Mouse (Mus musculus): ENCODE data around the gene C330007P06Rik. TPM values are rescaled to one million over a fixed set of nuclear protein-coding genes. Genes with fewer than 3 reads are reported as not detected.
A peak's percentile ranks its signal among the peaks of the same experiment; 100 is the strongest.

Gene C330007P06Rik
- polyA plus RNA-seq, 1 experiment from 2014 or later: 21.2 TPM

DNA sequence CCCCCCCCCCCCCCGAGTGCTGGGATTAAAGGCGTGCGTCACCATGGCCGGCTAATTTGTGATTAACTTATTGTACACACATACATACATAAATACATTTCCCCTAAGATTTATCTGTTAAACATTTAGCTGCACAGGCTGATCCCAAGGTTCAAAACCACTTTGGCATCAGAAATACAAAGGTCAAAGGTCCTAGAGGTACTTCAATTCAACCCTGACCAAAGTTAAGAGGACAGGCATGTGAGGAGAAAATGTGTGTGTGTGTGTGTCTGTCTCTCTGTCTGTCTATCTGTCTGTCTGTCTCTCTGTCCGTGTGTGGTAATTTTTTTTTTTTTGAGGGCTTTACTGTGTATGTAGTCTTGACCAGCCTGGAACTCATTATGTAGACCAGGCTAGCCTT, 47.0 kb downstream of the C330007P06Rik start:
- no peak for TF ChIP-seq EP300 (IDR thresholded peaks at IDR 0.05)
- no peak for TF ChIP-seq CTCF (IDR thresholded peaks at IDR 0.05)
- no peaks in the 10 kb centered on the region for H3K36me3 ChIP-seq (ENCODE audit: insufficient read depth, low read length)
- WGBS: 82% methylated on average over 2 of the region's 5 CpGs

DNA sequence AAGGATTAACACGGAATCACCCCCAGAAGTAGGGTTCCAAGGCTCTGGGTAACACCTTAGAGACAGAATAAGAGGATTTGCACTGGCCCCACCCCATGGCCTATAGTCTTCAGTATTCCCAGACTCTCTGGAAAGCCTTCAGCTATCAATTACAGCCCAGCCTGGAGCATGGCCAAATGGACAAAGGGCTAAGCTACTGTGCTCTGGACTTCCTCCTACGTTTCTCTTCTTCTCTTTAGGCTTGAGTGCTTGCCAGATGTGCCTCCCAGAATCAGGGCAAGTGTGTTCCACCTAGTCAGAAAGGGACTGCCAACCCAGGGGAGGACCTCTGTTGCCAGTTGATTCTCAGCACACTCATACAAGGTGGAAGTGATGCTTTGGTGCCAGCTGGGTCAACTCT, 48.9 kb downstream of the C330007P06Rik start:
- TF ChIP-seq CTCF (IDR thresholded peaks at IDR 0.05) (no peak), EP300 (IDR thresholded peaks at IDR 0.05) (no peak)
- Histone ChIP-seq H3K4me1 (ENCODE audit: insufficient read depth, low read depth, low read length) (no peaks in the 10 kb centered on the region), H3K27ac (ENCODE audit: low read length) (no peak overlapping the region), H3K9me3 (ENCODE audit: low read length) (no peaks in the 10 kb centered on the region), H3K27me3 (replicated peaks; ENCODE audit: insufficient read depth, low read length) (no peaks in the 10 kb centered on the region), H3K4me2 (replicated peaks; ENCODE audit: low read depth, low read length) (no peak overlapping the region), H3K9ac (replicated peaks; ENCODE audit: low read depth) (no peak overlapping the region), H3K4me3 (ENCODE audit: low read depth, low read length) (no peak overlapping the region), H3K36me3 (ENCODE audit: insufficient read depth, low read length) (no peaks in the 10 kb centered on the region)
- ATAC-seq: no peak
- WGBS: 32% methylated on average over 2 of the region's 2 CpGs
- no peak for DNase-seq (ENCODE audit: low spot score)

More for the DNA sequence above, 47.0 kb downstream of the C330007P06Rik start:
- Histone ChIP-seq H3K4me3 (ENCODE audit: low read depth, low read length) (no peak overlapping the region), H3K27ac (ENCODE audit: low read length) (no peak overlapping the region), H3K27me3 (replicated peaks; ENCODE audit: insufficient read depth, low read length) (no peaks in the 10 kb centered on the region), H3K4me1 (ENCODE audit: insufficient read depth, low read depth, low read length) (no peaks in the 10 kb centered on the region), H3K9me3 (ENCODE audit: low read length) (no peaks in the 10 kb centered on the region), H3K4me2 (replicated peaks; ENCODE audit: low read depth, low read length) (no peak overlapping the region), H3K9ac (replicated peaks; ENCODE audit: low read depth) (no peak overlapping the region)
- DNase-seq (ENCODE audit: low spot score) (no peak), ATAC-seq (no peak)

DNA sequence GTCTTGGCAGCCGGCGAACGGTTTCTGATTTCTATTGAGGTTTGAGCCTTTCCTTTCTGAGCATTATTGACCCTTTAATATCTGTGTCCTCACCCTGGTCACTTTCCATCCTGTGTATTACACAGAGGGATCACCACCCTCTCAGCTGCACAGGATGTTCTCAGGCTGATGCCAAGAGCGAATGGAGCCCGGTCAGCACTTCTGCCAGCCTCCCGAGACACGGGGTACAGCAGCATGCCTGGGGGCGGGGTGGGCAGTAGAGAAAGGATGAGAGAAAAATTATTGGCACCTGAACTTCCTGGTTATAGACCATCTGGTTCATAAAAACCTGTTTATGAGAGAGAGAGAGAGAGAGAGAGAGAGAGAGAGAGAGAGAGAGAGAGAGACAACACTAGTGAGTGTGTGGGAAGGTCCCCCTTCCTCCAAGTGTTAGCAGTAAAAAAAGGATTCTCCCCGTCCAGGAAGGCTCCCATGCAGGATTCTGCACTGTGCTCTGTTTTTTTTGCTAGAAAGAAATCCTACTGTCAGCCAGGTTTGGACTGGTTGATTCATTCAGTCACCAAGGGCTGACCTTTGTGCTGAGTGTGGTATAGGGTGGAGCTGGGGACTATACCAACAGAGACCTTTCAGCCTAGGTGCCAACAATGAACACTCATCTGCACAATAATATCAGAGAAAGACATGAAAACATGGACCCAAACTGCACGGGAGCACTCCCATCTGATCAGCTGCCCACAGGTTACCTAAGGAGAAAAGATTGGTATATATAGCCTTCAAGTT, 49.8 kb downstream of the C330007P06Rik start:
- no peaks in the 10 kb centered on the region for H3K4me1 ChIP-seq (ENCODE audit: insufficient read depth, low read depth, low read length)
- ATAC-seq: no peak
- no peaks in the 10 kb centered on the region for H3K36me3 ChIP-seq (ENCODE audit: insufficient read depth, low read length)
- H3K27ac ChIP-seq (ENCODE audit: low read length): no peak overlapping the region
- no peak overlapping the region for H3K4me2 ChIP-seq (replicated peaks; ENCODE audit: low read depth, low read length)
- H3K4me3 ChIP-seq (ENCODE audit: low read depth, low read length): no peak overlapping the region
- no peaks in the 10 kb centered on the region for H3K9me3 ChIP-seq (ENCODE audit: low read length)
- TF ChIP-seq CTCF (IDR thresholded peaks at IDR 0.05) (no peak), EP300 (IDR thresholded peaks at IDR 0.05) (no peak)
- no peak overlapping the region for H3K9ac ChIP-seq (replicated peaks; ENCODE audit: low read depth)
- DNase-seq (ENCODE audit: low spot score): no peak
- H3K27me3 ChIP-seq (replicated peaks; ENCODE audit: insufficient read depth, low read length): no peaks in the 10 kb centered on the region
- 81% methylated on average over 10 of the region's 10 CpGs for WGBS

DNA sequence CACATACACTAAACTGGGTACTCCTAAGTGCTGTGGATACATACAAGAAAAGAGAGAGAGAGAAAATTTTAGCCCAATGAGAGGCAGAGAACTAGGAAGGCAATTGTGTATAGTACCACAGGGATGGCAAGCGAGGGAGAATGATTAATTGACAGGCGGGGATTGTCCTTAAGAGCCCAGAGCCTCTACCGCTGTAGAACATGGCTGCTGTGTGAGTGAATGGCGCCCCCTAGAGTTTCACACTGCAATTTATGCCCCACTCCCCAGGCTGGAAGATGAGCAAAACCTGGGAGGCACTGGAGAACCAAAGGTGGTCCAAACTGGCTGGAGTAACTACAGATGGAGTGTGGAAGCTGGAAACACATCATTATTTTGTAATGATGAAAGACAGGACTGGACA, 53.7 kb downstream of the C330007P06Rik start:
- WGBS: 16% methylated on average over 4 of the region's 4 CpGs
- peak; percentile 81 for TF ChIP-seq CTCF (IDR thresholded peaks at IDR 0.05)
- no peak for TF ChIP-seq EP300 (IDR thresholded peaks at IDR 0.05)
- no peaks in the 10 kb centered on the region for H3K9me3 ChIP-seq (ENCODE audit: low read length)
- no peak overlapping the region for H3K4me2 ChIP-seq (replicated peaks; ENCODE audit: low read depth, low read length)
- no peaks in the 10 kb centered on the region for H3K27me3 ChIP-seq (replicated peaks; ENCODE audit: insufficient read depth, low read length)
- H3K27ac ChIP-seq (ENCODE audit: low read length): no peak overlapping the region
- H3K4me1 ChIP-seq (ENCODE audit: insufficient read depth, low read depth, low read length): no peaks in the 10 kb centered on the region
- H3K36me3 ChIP-seq (ENCODE audit: insufficient read depth, low read length): no peaks in the 10 kb centered on the region
- no peak overlapping the region for H3K9ac ChIP-seq (replicated peaks; ENCODE audit: low read depth)
- ATAC-seq (peak; percentile 69), DNase-seq (ENCODE audit: low spot score) (peak; percentile 67)
- H3K4me3 ChIP-seq (ENCODE audit: low read depth, low read length): no peak overlapping the region

DNA sequence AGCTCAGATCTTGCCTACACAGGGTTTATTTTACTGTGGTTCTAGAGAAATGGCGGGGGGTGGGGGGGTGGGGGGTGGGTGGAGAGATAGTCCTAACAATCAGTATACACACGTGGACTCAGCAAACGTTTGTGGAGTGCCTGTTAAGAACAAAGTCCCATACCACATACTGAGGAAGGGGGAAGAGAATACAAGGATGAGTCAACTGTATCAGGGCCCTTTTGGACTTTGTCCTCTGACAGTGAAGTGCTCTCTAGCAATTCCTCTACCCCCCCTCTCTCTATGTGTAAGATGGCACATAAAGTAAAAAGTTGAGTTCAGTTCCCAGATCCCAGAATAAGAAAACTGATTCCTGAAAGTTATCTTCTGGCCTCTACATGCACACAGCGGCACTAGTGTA, 54.3 kb downstream of the C330007P06Rik start:
- no peaks in the 10 kb centered on the region for H3K9me3 ChIP-seq (ENCODE audit: low read length)
- no peak overlapping the region for H3K4me3 ChIP-seq (ENCODE audit: low read depth, low read length)
- no peak overlapping the region for H3K4me2 ChIP-seq (replicated peaks; ENCODE audit: low read depth, low read length)
- no peak overlapping the region for H3K27ac ChIP-seq (ENCODE audit: low read length)
- no peaks in the 10 kb centered on the region for H3K4me1 ChIP-seq (ENCODE audit: insufficient read depth, low read depth, low read length)
- no peak for TF ChIP-seq CTCF (IDR thresholded peaks at IDR 0.05)
- no peak for TF ChIP-seq EP300 (IDR thresholded peaks at IDR 0.05)
- H3K9ac ChIP-seq (replicated peaks; ENCODE audit: low read depth): no peak overlapping the region
- H3K36me3 ChIP-seq (ENCODE audit: insufficient read depth, low read length): no peaks in the 10 kb centered on the region
- WGBS: 60% methylated on average over 4 of the region's 4 CpGs
- ATAC-seq: no peak
- no peaks in the 10 kb centered on the region for H3K27me3 ChIP-seq (replicated peaks; ENCODE audit: insufficient read depth, low read length)
- no peak for DNase-seq (ENCODE audit: low spot score)

DNA sequence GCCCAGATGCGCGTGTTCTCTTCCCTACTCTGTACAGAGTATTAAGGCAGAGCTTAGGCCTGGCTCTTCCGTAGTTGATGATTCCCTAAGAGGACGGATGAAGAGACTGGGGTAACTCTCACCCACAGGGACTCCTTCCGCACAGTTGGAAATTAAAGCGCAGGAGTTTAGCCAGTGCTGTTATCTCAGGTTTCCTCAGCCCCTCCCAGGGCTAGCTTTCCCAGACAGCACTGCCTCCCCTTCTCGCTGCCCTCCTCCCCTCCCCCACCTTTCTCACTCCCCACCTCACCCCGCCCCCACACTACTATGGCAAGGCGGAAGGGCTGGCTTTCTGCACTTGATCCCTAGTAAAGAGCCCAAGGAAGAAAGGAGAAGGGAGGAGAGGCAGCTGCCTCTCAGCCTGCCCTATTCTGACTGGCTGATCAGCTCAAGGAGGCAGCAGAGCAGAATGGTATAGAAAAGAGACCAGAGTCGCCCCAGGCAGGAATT, 56.9 kb downstream of the C330007P06Rik start:
- no peak overlapping the region for H3K9ac ChIP-seq (replicated peaks; ENCODE audit: low read depth)
- WGBS: 4% methylated on average over 10 of the region's 10 CpGs

More for the DNA sequence above, 56.9 kb downstream of the C330007P06Rik start:
- Histone ChIP-seq H3K27me3 (replicated peaks; ENCODE audit: insufficient read depth, low read length) (no peaks in the 10 kb centered on the region), H3K4me3 (ENCODE audit: low read depth, low read length) (no peak overlapping the region), H3K9me3 (ENCODE audit: low read length) (no peaks in the 10 kb centered on the region), H3K4me2 (replicated peaks; ENCODE audit: low read depth, low read length) (peak overlapping the region; percentile 35), H3K27ac (ENCODE audit: low read length) (peak overlapping the region; percentile 62; the same call in 1 of the 2 replicates), H3K4me1 (ENCODE audit: insufficient read depth, low read depth, low read length) (no peaks in the 10 kb centered on the region), H3K36me3 (ENCODE audit: insufficient read depth, low read length) (no peaks in the 10 kb centered on the region)
- no peak for TF ChIP-seq EP300 (IDR thresholded peaks at IDR 0.05)
- no peak for TF ChIP-seq CTCF (IDR thresholded peaks at IDR 0.05)
- ATAC-seq (peak; percentile 63), DNase-seq (ENCODE audit: low spot score) (peak; percentile 37)

Data from lung, postnatal 0 days (tissue).